Mouse (Mus musculus) kidney, postnatal 4 days (tissue): ENCODE measurements around the gene Tnfaip8l1.

ENCODE experiments used
- DNase-seq, 2 experiments: peaks; one replicate each; pipeline ENCODE4 v3.0.0; 2021; ENCODE audit warnings: mixed read lengths in 2 of 2

The Tnfaip8l1 gene

GRCm38 (mm10) chr17:56139355-56139754 is 22.9 kb upstream of the Tnfaip8l1 start:
- DNase-seq: no peak

DNA sequence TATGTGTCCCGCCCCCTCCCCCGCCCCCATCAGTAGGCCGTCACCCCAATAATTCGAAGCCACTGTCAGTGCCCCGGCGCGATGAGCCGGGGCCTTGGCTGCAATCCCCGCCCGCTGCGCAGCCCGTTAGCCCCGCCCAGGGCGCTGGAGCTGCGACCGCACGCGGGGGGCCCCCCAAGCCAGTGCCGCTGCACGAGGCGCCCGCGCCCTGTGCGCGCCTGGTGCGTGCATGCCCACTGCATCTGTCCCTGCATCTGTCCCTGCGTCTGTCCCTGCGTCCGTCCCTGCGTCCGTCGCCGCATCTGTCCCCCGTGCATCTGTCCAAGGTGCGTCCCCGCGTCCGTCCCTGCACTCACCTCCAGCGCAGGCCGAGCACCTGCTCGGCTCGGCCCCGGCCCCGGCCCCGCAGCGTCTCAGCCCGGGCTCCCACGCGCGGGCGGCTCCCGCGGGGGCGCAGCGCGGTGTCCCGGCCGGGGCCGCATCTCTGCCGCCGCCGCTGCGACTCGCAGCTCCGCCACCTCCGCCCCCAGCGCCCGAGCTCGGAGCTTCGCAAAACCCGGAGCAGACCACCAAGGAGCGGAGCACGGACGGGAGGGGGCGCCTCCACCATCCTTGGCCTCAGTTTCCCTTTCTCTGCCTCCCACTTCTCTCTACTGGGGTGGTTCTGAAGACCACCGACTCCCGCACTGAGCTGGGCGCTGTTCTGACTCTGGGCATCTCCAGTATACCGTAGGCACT is 22.2 kb upstream of the Tnfaip8l1 start, which contains the start of gene Sema6b:
Sema6b (minus strand) TSS at position 486 of the 738 bp plus-strand sequence.
- DNase-seq: peak; percentile 82

DNA sequence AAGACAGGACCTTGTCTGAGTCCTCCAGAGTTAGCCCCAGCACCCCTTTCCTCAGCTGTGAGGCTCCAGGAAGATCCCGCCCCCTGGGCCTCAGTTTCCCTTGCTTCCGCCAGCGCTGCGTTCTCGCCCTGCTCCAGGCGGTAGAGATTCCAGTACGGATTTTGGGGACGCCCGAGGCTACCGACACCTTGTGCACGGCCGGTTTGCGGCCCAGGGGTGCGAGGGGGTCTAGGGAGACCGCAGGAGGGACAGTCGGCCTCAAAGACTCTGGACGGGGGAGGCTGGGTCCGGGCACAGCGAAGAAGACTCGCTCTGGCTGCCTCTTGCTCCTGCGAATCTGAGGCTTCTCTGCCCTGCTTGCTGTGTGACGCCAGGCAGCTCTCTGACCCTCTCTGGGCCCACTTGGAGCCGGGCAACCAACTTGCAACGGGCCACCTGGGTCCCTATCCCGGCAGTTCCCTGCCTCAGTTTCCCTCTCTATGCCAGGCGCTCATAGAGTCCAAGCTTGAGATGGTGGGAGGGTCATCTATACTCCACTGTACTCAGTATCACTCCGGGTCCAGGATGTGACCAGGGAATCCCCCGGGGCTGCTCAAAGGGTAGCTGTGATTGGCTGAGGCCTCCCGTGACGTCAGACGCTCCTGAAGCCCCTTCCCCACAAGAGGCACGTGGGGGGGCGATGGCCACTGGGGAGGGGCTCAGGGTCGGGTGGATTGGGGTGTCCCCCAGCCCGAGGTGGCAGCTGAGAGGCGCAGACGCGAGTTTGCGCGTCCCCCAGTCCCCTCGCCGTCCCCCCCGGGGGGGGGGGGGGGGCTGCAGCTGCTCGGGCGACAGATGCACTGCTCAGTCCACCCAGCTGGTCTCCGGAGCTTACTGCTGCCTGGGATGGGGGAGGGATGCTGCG is 20.3 kb upstream of the Tnfaip8l1 start:
- DNase-seq: peak; percentile 62 to 63

- no peak for DNase-seq
Observed at GRCm38 (mm10) chr17:56144546-56144945, 17.7 kb upstream of the Tnfaip8l1 start.

DNA sequence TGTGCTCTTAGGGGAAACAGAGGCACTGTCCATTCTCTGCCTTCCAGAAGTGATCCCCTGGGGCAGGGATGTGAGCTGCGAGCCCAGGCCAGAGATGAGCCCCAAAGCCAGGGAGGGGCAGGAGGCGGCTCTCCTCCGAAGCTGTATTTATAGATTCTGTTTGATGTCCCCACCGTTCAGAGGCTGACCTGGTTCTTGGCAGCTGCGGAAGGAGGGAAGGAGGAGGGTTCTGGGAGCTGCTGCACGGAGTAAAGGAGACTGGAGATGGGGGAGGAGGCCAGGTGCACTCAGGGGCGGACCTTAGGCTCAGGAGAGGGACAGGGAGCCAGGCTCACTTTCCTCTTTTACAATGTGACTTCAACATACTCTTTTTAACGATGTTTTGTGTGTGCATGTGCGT is 16.1 kb upstream of the Tnfaip8l1 start:
- DNase-seq: no peak

DNA sequence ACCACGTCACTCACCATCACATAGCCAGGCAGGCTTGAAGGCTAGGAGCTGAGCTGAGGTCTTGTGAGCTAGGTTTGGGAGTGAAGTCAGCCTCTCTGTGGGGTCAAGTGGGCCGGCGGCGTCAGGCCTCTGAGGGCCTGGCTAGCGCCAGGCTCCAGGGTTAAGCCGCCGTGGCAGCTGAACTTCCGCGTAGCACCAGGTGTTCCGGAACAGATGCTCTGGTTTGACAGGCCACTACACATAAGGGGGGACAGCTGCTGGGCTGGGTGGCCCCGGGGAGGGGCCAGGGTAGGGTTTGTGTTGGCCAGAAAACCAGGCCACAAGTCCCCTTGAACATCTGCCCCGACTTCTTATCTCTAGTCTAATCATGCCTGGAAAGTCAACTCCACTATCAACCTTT is 14.9 kb upstream of the Tnfaip8l1 start:
- no peak for DNase-seq

- no peak for DNase-seq
Observed at GRCm38 (mm10) chr17:56148280-56148679, 14.0 kb upstream of the Tnfaip8l1 start.

DNA sequence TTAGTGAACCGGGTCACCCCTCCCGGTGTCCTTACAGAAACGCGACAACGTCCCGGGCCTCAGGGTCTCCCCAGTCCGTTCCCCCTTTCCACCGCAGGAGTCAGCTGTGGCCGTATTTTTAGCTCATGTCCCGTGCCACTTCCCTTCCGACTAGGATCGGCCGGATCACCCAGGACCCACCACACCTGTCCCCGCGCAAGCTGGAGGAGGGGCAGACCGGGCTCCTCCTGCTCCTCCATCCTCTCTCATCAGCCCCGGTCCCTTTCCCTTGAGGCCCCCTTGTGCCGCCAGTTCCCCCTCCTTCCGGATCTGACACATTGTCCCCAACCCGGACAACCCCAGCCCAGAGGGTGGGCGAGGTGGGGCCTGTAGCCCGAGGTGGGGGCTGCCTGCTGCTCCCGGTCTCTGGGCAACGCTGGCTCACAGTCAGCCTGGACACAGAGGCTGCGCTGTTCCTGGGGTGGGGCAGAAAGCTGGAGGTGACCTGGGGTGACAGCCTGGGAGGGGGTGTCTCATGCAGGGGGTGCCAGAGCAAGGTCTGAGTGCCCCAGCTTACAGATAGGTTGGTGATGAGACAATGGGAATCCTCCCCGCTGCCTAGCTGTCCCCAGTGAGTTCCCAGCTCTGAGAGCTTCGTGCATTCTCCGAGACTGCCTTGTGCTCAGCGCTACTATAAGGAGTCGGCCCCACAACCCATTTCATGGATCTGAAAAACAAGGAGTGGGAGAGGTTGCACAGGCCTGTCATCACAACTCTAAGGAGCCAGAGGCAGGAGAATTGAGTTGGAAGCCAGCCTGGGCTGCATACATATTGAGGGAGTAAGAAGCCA is 13.3 kb upstream of the Tnfaip8l1 start:
- DNase-seq: no peak

DNA sequence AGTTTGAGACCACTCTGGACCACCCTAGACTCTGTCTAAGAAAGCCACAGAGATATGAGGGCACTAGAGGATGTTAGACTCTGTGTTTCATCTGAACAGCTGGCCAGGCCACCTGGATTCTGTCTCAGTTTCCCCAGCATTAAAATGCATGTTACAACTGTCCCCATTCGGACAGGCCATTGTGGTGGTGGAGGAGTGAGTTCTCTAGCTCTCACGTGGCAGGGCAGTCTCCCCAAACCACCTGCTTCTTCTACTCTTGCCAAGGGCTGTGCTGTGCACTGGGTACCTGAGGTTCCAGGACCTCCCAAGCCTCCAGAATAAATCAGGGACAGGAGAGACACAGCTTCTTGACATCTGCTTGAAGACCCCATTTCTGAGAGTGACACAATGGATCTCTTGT is 12.4 kb upstream of the Tnfaip8l1 start:
- no peak for DNase-seq

DNA sequence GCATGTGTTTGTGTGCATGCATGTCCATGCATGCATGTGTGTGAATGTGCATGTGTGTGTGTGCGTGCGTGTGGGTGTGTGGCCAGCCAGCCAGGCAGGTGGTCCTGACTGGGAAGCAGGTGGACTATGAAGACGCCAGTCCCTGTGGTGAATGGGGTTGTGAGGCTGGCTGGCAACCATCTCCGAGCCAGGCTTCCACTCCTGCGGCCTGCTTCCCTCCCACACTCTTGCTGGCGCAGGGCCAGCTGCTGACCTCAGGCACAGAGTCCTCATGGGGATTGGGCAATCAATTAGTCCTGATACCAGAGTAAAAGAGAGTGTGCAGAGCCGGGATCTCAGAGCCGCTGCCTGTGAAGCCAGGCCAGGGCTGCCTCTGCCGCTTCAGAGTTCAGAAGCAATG is 8.6 kb upstream of the Tnfaip8l1 start:
- DNase-seq: peak; percentile 73 to 81

DNA sequence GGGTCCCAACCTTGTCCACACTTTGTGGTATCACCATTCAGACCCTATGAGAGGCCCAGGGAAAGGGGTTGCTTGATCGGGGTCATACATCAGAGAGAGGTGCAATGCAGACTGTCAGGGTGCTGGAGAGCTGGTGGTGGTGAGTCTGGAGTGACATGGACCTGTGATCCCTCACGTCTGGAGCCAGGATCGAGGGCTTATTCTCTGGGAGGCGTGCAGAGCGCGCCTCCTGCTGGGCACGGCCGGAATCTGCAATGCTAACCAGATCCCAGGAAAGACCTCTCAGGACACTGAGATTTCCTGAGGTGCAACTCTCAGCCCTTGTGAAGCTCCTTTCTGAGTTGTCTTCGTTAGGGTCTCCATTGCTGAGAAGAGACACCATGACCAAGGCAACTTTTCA is 2.5 kb upstream of the Tnfaip8l1 start:
- peak; percentile 80 to 85 for DNase-seq

DNA sequence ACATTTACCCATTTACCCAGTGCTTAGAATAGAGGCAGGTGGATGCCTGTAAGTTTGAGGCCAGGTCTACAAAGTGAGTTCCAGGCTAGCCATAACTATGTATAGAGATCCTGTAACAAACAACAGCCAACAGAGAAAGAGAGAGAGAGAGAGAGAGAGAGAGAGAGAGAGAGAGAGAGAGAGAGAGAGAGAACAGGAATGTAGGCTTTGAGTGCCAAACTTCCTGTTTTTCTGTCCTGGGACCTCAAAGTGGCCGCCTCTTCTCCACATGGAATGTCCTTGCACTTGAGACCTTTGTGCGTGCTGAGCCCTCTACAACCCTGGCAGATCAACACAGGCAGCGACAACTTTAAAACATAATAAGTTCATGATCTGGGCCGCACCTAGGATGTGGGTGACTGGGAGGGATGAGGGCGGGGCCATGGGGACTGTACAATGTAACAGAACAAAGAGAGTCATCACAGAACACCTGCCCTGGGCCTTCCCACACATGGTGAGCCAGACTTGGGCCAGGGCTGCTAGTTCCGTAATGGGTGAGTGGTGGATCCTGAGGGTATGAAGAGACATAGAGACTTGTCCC is 1.3 kb downstream of the Tnfaip8l1 start:
- DNase-seq: no peak

DNA sequence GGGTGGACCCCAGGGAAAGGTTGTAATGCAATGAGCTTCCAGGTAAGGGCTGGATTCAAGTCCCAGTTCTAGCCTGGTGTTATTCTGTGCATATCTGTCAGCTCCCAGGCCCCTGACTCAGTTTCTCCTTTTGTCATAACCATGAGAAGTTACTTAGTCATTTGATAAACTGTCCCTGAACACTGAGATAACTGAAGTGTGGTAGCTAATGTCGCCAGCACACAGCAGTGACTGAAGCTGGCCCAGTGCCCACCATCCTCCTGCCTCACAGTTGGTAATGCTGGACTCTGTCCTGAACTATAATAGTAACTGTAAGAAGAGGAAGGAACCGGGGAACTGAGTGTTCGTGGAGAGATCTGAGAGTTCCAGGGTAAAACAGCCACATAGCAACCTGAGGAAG is 2.2 kb downstream of the Tnfaip8l1 start:
- DNase-seq: no peak

DNA sequence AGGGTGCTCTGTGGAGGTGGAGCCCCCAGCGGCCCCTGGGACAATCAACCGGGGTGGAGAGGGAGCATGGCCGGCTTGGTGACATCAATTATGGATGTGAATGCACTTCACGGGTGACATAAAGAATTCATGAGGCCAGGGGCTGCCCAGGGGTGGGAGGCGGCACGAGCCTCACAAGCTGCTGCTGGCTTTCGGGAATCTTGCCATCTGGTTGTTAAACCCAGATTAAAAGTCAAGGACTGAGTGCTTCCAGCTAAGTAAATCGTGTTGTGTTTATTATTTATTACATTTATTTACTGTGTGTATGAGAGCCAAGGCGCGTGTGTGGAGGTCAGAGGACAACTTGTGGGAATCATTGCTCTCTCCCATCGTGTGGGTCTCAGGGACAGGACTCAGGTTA is 3.4 kb downstream of the Tnfaip8l1 start:
- DNase-seq: peak; percentile 36 to 48

DNA sequence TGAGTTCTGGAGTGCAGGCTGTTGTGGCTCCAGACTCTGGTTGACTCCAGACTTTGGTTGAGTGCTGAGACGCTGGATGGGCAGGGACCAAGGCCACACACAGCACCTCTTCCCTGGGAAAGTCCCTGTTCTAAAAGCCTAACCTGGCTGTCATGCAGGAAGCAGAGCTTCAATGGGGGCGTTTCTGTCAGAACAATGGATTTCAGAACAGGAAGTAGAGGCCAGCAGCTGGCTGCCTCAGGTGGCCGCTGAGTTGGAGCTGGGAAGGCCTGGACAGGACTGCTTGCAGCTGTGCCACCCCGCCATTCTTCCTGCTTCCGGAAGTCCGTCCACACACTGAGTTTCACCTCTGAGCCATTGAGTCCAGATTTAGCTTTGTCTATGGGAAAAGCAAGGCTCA is 7.6 kb downstream of the Tnfaip8l1 start:
- peak; percentile 37 to 57 for DNase-seq

GRCm38 (mm10) chr17:56170636-56171035 is 8.4 kb downstream of the Tnfaip8l1 start:
- DNase-seq: no peak

- DNase-seq: no peak
Observed at GRCm38 (mm10) chr17:56171456-56171855, 9.2 kb downstream of the Tnfaip8l1 start.

- DNase-seq: no peak
Observed at GRCm38 (mm10) chr17:56171881-56172280, 9.6 kb downstream of the Tnfaip8l1 start.

DNA sequence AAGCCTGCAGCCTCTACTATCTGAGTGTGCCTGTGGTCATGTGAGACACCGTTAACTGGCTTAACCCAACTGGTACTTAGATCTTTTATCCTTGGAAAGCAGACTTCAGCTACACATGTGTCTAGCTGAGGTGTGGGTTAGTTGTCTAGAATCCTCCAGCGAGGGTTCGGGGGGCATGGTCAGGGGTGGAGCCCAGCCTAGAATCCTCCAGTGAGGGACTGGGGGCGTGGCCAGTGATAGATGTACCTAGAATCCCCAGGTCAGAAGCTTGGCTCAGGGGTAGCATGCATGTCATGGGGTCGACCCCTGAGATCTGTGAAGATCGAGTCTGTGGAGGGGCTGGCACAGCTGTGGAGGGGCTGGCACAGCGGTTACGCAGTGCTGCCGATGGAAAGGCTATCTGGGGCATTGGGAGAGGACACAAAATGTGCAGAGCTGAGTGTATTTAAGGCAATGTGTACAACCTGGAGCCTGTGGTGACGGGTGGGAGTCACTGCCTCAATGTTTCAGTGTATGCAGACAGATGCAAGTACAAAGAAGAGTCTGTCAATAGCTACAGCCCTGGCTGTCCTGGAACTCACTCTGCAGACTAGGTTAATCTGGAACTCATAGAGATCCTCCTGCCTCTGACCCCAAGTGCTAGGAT is 11.2 kb downstream of the Tnfaip8l1 start:
- DNase-seq: peak; percentile 33 to 46

- DNase-seq: no peak
Observed at GRCm38 (mm10) chr17:56175416-56175815, 13.1 kb downstream of the Tnfaip8l1 start.

DNA sequence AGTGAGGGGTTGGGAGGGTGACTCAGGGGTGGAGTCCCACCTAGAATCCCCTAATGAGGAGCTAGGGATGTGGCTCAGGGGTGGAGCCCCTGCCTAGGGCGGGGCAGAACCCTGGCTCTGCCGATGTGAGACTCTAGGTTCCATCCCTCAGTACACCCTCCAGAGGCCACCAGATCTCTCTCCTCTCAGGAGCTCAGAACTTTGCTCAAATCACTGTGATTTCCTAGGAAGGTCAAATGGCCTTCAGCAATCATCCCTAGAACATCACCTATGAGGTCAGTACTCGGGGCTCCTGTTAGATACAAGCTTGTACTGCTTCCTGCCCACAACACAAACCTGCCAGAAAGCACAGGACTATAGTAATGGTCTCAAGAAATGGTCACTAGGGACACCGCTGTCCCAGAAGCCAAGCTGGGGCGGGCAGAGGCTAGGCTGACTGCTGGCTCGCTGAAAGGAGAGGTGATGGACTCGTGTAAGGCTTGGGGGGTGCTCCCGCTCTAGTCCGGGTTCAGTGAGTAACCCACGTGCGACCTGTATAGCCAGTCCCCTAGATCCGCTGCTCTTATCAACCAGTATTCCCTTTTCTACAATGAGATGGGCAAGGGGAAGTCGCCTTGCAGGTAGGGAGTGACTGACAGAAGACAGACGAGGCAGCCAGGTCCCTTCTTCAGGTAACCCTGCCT is 20.8 kb downstream of the Tnfaip8l1 start:
- no peak for DNase-seq
